Mouse (Mus musculus) midbrain, embryonic 11.5 days (tissue): ENCODE data around the gene Dtymk. TPM values are rescaled to one million over a fixed set of nuclear protein-coding genes. Genes with fewer than 3 reads are reported as not detected.
A peak's percentile ranks its signal among the peaks of the same experiment; 100 is the strongest.
"Not testable (repeated sequence)": the region's sequence is repeated elsewhere in the genome, so short reads cannot be mapped to it uniquely, and the experiment has no call there.

Experiments
- ATAC-seq: fragments of 200-750 bp; cut with Nextera tagmentation; 2 replicates; pipeline ENCODE4 v1.8.0; 2017; ENCODE audit warnings: moderate TSS enrichment, moderate library complexity; ENCODE audit not compliant: low FRiP score
- DNase-seq: peaks from one replicate; pipeline ENCODE4 v3.0.0; 2015; ENCODE audit warnings: low spot score; ENCODE audit errors: missing footprints
- H3K27ac ChIP-seq: fragments of 300-500 bp; sonication (generic); 2 replicates; pipeline ENCODE4 v1.5.1; 2014; ENCODE audit warnings: low read depth, low read length
- H3K27me3 ChIP-seq: fragments of 300-500 bp; sonication (generic); 2 replicates; pipeline ENCODE4 v1.6.1; 2014; ENCODE audit warnings: mild to moderate bottlenecking, low read length, moderate library complexity, mixed read lengths; ENCODE audit not compliant: control insufficient read depth, insufficient read depth
- H3K36me3 ChIP-seq: fragments of 300-500 bp; sonication (generic); 2 replicates; pipeline ENCODE4 v1.6.1; 2014; ENCODE audit warnings: mild to moderate bottlenecking, low read length, moderate library complexity, mixed read lengths; ENCODE audit not compliant: control insufficient read depth, insufficient read depth
- H3K4me1 ChIP-seq: fragments of 300-500 bp; sonication (generic); 2 replicates; pipeline ENCODE4 v1.6.1; 2014; ENCODE audit warnings: low read length; ENCODE audit not compliant: control insufficient read depth, insufficient read depth
- H3K4me2 ChIP-seq: fragments of 300-500 bp; sonication (generic); 2 replicates; pipeline ENCODE4 v1.6.1; 2014; ENCODE audit warnings: mild to moderate bottlenecking, moderate library complexity
- H3K4me3 ChIP-seq: fragments of 300-500 bp; sonication (generic); 2 replicates; pipeline ENCODE4 v1.5.1; 2014; ENCODE audit warnings: low read depth, low read length
- H3K9ac ChIP-seq: fragments of 300-500 bp; sonication (generic); 2 replicates; pipeline ENCODE4 v1.6.1; 2014; ENCODE audit warnings: low read length
- H3K9me3 ChIP-seq: fragments of 300-500 bp; sonication (generic); 2 replicates; pipeline ENCODE4 v1.6.1; 2016; ENCODE audit warnings: low read length; ENCODE audit not compliant: control insufficient read depth
- WGBS: fragments of 180-500 bp; shearing (Covaris S2); extraction: QIAGEN DNeasy Blood & Tissue Kit; methylation state at CpG from one replicate; pipeline ENCODE4 v1.1.7; 2014; 5-methylcytosine and 5-hydroxymethylcytosine counted together
- polyA plus RNA-seq: library from polyadenylated mRNA; unstranded; fragments of >200 nt; fragmentation: Nextera tagmentation; extraction: Ambion mirVana; gene quantifications from 2 replicates; pipeline ENCODE4 v1.2.1, GENCODE M21; 2014

The Dtymk gene
- polyA plus RNA-seq, 1 experiment from 2014 or later = 230 TPM

DNA sequence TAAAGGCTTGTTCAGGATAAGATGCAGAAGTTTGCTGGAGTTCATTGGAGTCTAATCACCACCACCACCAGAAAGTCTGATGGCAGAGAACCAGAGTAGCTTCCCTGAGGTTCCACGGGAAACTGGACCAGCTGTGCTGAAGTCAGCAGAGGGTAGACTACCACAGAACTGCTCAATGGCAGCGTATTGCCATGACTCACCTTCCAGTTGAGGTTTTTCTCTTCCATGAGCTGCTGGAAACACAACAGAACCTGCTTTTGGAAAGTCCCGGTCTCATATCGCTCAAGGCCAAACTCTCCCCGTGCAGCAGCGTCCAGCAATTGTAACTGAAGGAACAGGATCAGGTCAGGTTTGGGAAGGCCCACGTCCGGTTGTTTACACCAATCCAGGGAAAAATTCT, 7.2 kb downstream of the Dtymk start:
- WGBS = 95% methylated on average over 8 of the region's 8 CpGs
- ATAC-seq = no peak
- no peak for DNase-seq

DNA sequence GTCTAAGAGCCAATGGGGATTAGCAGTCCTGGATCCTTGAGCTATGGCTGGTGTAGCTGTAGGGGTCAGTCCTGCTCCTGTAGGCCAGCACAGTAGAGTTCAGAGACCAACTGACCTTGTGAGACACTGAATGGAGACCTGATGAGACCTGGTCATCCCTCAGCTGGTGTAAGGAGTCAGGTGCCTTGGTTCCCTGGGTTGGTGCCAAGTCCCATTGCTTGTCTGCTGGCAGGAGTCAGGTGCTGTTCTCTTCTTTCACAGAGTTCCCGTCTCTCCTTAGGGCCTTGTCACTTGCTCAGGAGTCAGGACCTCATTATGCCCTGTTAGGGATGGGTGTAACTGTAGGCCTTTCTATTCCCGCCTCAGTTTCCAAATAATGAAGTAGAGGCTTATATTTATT, 14.8 kb downstream of the Dtymk start:
- H3K4me2 ChIP-seq = no peak overlapping the region
- 87% methylated on average over 2 of the region's 2 CpGs for WGBS
- H3K36me3 ChIP-seq = peaks cover 30% of the 10 kb centered on the region
- ATAC-seq (no peak), DNase-seq (no peak)
- H3K4me3 ChIP-seq = no peak overlapping the region
- no peak overlapping the region for H3K27ac ChIP-seq
- no peaks in the 10 kb centered on the region for H3K27me3 ChIP-seq
- no peak overlapping the region for H3K9ac ChIP-seq
- no peaks in the 10 kb centered on the region for H3K4me1 ChIP-seq
- H3K9me3 ChIP-seq = no peaks in the 10 kb centered on the region; the same call in 1 of the 2 replicates

More for the DNA sequence above, 7.2 kb downstream of the Dtymk start:
- Histone ChIP-seq H3K9me3 (no peaks in the 10 kb centered on the region; the same call in 1 of the 2 replicates), H3K9ac (no peak overlapping the region), H3K27ac (no peak overlapping the region), H3K4me3 (no peak overlapping the region), H3K4me2 (no peak overlapping the region), H3K27me3 (no peaks in the 10 kb centered on the region), H3K4me1 (no peaks in the 10 kb centered on the region), H3K36me3 (peaks cover 36% of the 10 kb centered on the region)

DNA sequence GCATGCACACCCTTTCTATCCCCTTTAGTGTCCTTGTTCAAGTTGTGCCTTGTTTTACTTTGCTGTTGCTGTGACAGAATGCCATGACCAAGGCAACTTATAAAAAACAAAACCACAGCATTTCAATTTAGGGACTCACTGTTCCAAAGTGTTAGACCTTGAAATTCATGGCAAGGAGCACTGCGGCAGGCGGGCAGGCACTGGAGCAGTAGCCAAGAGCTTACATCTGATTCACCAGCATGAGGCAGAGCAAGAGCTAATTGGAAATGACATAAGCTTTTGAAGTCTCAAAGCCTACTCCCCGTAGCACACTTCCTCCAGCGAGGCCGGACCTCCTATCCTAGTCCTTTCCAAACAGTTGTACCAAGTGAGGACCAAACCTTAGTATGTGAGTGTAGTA, 25.0 kb downstream of the Dtymk start:
- Histone ChIP-seq H3K9ac (no peak overlapping the region), H3K9me3 (no peaks in the 10 kb centered on the region), H3K36me3 (peaks cover 37% of the 10 kb centered on the region), H3K4me1 (no peaks in the 10 kb centered on the region), H3K27me3 (no peaks in the 10 kb centered on the region), H3K27ac (no peak overlapping the region), H3K4me2 (no peak overlapping the region), H3K4me3 (no peak overlapping the region)
- WGBS = 90% methylated on average over 5 of the region's 5 CpGs
- ATAC-seq (no peak), DNase-seq (no peak)

DNA sequence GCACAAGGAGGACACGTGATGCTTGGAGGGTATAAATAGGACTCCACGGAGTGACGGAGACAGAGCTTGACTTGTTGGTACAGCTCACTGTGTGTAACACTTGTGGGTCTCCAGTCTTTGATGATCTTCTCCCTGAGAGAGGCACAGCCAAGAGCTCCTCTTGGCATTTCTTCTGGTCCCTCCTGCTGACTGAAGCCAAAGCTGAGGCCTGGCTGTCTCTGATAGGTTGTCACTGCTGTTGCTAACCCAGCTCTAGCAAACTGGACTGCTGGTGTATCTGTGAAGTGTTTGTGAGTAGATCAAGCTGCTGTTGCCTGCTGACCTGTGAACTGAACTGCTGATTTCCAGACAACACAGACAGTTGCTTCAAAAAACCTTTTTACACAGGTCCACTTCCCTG, 31.8 kb downstream of the Dtymk start:
- Histone ChIP-seq H3K4me1 (no peaks in the 10 kb centered on the region), H3K27ac (no peak overlapping the region), H3K36me3 (peaks cover 5% of the 10 kb centered on the region), H3K9ac (no peak overlapping the region), H3K9me3 (no peaks in the 10 kb centered on the region), H3K27me3 (no peaks in the 10 kb centered on the region), H3K4me3 (no peak overlapping the region), H3K4me2 (no peak overlapping the region)
- WGBS = 96% methylated on average over 3 of the region's 3 CpGs
- ATAC-seq = no peak
- DNase-seq = no peak

DNA sequence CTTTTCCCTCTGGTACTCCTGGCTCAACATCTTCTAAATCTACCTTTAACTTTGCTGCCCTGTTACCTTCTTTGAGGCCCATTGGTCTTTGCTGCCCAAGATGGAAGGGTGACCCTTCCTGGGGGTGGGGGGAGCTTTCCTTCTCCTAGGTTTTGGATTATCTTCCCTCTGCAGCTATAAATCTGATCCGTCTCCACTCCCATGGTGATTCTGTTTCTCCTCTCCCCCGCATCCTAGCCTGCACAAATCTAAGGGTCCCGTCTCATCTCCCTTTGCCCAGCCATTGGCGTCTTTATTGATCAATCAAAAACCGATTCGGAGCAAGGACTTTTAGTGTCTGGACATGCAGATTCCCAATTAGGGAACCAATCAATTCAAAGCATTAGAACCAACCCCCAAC, 34.1 kb downstream of the Dtymk start:
- H3K4me1 ChIP-seq = no peaks in the 10 kb centered on the region
- H3K9me3 ChIP-seq = no peaks in the 10 kb centered on the region
- H3K27me3 ChIP-seq = no peaks in the 10 kb centered on the region
- no peaks in the 10 kb centered on the region; the same call in 1 of the 2 replicates for H3K36me3 ChIP-seq
- ATAC-seq (no peak), DNase-seq (no peak)
- no peak overlapping the region for H3K27ac ChIP-seq
- no peak overlapping the region for H3K4me3 ChIP-seq
- no peak overlapping the region for H3K4me2 ChIP-seq
- H3K9ac ChIP-seq = no peak overlapping the region
- 97% methylated on average over 6 of the region's 6 CpGs for WGBS

DNA sequence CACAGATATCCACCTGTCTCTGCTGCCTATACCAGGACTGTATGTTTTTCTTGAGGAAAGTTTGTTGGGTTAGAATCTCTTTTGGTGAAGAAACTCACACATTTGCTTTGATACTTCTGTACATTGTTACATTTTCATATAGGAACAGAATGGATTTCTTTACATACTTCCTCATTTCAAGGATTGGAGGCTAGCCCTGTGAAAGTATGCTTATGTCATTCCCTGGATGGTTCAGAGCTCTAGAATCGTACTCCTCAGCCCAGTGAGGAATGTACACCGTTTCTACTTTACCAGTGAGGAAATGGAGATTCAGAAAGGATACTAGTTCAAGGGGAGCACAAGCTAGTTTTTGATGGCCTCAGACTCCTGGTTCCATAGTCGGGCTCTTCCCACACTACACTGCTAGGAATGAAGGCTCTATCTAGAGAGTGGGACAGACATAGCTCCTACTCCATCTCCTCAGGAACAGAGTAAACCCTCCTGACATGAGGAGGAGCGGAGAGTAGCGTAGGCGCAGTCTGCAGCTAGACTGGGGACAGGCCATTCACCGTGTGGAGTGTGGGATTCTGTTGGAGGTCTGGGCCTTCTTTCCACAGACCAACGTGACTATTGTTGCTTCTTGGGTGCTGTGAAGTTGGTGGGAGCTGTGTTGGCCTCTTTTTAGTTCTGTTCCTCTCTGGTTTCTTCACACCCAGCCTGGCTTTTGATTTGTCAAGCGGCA, 36.7 kb downstream of the Dtymk start:
- ATAC-seq (no peak), DNase-seq (no peak)
- Histone ChIP-seq H3K4me2 (no peak overlapping the region), H3K27me3 (no peaks in the 10 kb centered on the region), H3K4me3 (no peak overlapping the region), H3K4me1 (no peaks in the 10 kb centered on the region), H3K27ac (no peak overlapping the region), H3K9me3 (no peaks in the 10 kb centered on the region), H3K36me3 (no peaks in the 10 kb centered on the region; the same call in 1 of the 2 replicates), H3K9ac (no peak overlapping the region)
- 96% methylated on average over 9 of the region's 9 CpGs for WGBS

DNA sequence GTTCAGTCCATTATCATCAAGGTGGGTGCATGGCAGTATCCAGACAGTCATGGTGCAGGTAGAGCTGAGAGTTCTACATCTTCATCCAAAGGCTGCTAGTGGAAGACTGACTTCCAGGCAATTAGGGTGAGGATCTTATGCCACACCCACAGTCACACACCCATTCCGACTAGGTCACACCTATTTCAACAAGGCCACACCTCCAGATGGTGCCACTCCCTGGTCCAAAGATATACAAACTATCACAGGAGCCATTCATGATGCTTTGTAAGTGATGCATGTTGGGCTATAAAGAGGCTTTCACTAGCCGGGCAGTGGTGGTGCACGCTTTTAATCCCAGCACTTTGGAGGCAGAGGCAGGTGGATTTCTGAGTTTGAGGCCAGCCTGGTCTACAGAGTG, 38.2 kb downstream of the Dtymk start:
- H3K36me3 ChIP-seq, ATAC-seq: not testable (repeated sequence)
- 97% methylated on average over 3 of the region's 3 CpGs for WGBS

DNA sequence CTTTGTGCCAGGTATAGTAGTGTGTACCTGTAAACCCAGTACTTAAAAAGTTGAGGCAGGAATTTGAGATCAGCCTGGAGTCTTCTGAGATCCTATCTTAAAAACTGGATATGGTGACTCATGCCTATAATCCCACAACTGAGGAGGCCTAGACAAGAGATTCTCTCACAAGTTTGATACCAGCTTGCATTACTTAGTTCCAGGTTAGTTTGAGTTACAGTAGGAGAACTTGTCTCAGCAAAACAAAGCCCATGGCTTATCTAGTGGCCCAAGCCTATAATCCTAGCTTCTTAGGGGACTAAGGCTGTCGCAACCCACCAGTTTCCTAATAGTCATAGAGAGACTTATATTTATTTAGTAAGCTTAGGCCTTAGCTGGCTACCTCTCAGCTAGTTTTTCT, 41.7 kb downstream of the Dtymk start:
- H3K4me3 ChIP-seq = no peak overlapping the region
- no peak overlapping the region for H3K9ac ChIP-seq
- peak; percentile 71 for DNase-seq
- 94% methylated on average over 1 of the region's 1 CpGs for WGBS
- H3K27ac ChIP-seq = no peak overlapping the region
- H3K36me3 ChIP-seq = no peaks in the 10 kb centered on the region
- no peaks in the 10 kb centered on the region for H3K27me3 ChIP-seq
- no peak overlapping the region for H3K4me2 ChIP-seq
- no peak for ATAC-seq
- H3K4me1 ChIP-seq = peaks cover 3% of the 10 kb centered on the region; the same call in 1 of the 2 replicates
- H3K9me3 ChIP-seq = no peaks in the 10 kb centered on the region

More for the DNA sequence above, 38.2 kb downstream of the Dtymk start:
- not testable (repeated sequence) for H3K4me3 ChIP-seq, H3K4me1 ChIP-seq, H3K9me3 ChIP-seq, H3K4me2 ChIP-seq, H3K27me3 ChIP-seq, H3K9ac ChIP-seq, H3K27ac ChIP-seq
- peak; percentile 53 for DNase-seq

DNA sequence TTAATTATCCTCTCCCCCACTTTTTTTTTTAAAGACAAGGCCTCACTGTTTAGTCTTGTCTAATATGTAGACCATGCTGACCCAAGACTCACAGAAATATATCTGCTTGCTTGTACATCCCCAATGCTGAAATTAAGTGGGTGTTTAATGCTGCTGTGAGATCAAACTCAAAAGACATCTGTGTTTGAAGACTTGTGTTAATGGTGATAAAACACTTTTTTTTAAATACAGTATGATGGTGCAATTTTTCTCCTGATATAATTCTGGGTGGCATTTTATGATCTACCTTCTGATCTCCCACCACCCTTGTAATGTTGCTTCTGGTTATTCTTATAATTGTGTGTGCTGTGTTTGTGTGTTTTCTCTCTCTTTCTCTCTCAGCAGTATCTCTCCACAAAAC, 45.6 kb downstream of the Dtymk start:
- ATAC-seq (no peak), DNase-seq (no peak)
- no peaks in the 10 kb centered on the region for H3K36me3 ChIP-seq
- no peak overlapping the region for H3K27ac ChIP-seq
- H3K9me3 ChIP-seq = no peaks in the 10 kb centered on the region
- no peak overlapping the region for H3K4me3 ChIP-seq
- H3K4me2 ChIP-seq = no peak overlapping the region; the same call in 1 of the 2 replicates
- H3K27me3 ChIP-seq = no peaks in the 10 kb centered on the region
- H3K4me1 ChIP-seq = peaks cover 12% of the 10 kb centered on the region
- no peak overlapping the region for H3K9ac ChIP-seq
